Mouse (Mus musculus) small intestine, adult 2 months (tissue): ENCODE data around the gene Cenpf. TPM values are rescaled to one million over a fixed set of nuclear protein-coding genes. Genes with fewer than 3 reads are reported as not detected.

ENCODE experiments used
- H3K27ac ChIP-seq: fragments of 200-500 bp; 2 replicates; pipeline ENCODE4 v1.5.1; 2012; ENCODE audit warnings: low read depth, low read length, control low read depth, inconsistent platforms; ENCODE audit not compliant: insufficient read depth
- H3K27me3 ChIP-seq: fragments of 200-500 bp; 2 replicates; pipeline ENCODE4 v1.6.1; 2012; ENCODE audit warnings: mild to moderate bottlenecking, moderate library complexity, low read length, inconsistent platforms; ENCODE audit not compliant: control insufficient read depth, insufficient read depth
- H3K36me3 ChIP-seq: fragments of 200-500 bp; 2 replicates; pipeline ENCODE4 v1.6.1; 2012; ENCODE audit warnings: mild to moderate bottlenecking, low read length, control low read depth, inconsistent platforms; ENCODE audit not compliant: control insufficient read depth, insufficient read depth
- H3K4me1 ChIP-seq: fragments of 200-500 bp; 2 replicates; pipeline ENCODE4 v1.6.1; 2012; ENCODE audit warnings: low read length, inconsistent platforms, mixed read lengths; ENCODE audit not compliant: control insufficient read depth, insufficient read depth, insufficient read length
- H3K4me3 ChIP-seq: fragments of 200-500 bp; 2 replicates; pipeline ENCODE4 v1.5.1; 2012; ENCODE audit warnings: low read depth, mild to moderate bottlenecking, control low read depth, inconsistent platforms, low read length, moderate library complexity
- CTCF ChIP-seq: fragments of 200-500 bp; IDR thresholded peaks from 2 replicates; pipeline ENCODE4 v1.5.1; 2012; ENCODE audit warnings: low read depth, mild to moderate bottlenecking, control low read depth, inconsistent platforms, low read length, moderate library complexity, mixed read lengths; ENCODE audit not compliant: insufficient replicate concordance, insufficient read length; ENCODE audit errors: extremely low read depth
- POLR2A ChIP-seq: fragments of 200-500 bp; IDR thresholded peaks from 2 replicates; pipeline ENCODE4 v1.6.1; 2012; ENCODE audit warnings: low read depth, mild to moderate bottlenecking, control low read depth, inconsistent platforms, low read length, moderate library complexity
- WGBS: fragments of 180-500 bp; shearing (Covaris S2); methylation state at CpG from one replicate; pipeline ENCODE4 v1.1.7; 2018; 5-methylcytosine and 5-hydroxymethylcytosine counted together
- polyA plus RNA-seq: library from polyadenylated mRNA; depleted of rRNA; stranded (reverse); fragments of >200 nt; gene quantifications from 2 replicates; pipeline ENCODE4 v1.2.3, GENCODE M21; 2012

The Cenpf gene
- polyA plus RNA-seq, 1 experiment, result 1.1 TPM

- H3K4me3 ChIP-seq, result peak overlapping the region; percentile 66
- peak overlapping the region; percentile 95 for H3K27ac ChIP-seq
- H3K36me3 ChIP-seq, result no peaks in the 10 kb centered on the region
- H3K27me3 ChIP-seq, result peaks cover 7% of the 10 kb centered on the region
- H3K4me1 ChIP-seq, result no peaks in the 10 kb centered on the region
- TF ChIP-seq POLR2A (no peak), CTCF (no peak)
- 4% methylated on average over 22 of the region's 22 CpGs for WGBS
Observed at GRCm38 (mm10) chr1:189727346-189727883, 39.5 kb upstream of the Cenpf start.

DNA sequence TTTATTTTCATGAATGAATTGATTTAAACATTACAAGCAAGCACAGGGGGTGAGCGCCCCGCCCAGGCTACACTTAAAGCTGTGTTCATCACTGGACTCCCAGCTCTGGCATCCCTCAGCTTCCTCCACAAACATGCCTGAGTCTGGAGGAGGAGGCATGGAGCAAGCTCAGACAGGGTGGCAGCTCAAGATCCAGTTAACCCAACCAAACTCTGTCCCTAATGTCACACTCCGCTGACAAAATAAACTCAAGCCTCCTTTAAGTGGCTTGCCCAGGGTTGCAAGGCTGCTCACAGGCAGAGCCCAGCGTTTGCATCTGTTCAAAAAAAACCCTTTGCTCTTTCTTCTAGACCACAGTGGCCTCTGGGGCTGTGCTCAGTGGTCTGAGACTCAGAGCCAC, 38.2 kb upstream of the Cenpf start:
- Histone ChIP-seq H3K4me3 (no peak overlapping the region), H3K36me3 (no peaks in the 10 kb centered on the region), H3K27me3 (peaks cover 7% of the 10 kb centered on the region), H3K4me1 (no peaks in the 10 kb centered on the region), H3K27ac (no peak overlapping the region)
- WGBS, result 80% methylated on average over 4 of the region's 4 CpGs
- no peak for TF ChIP-seq CTCF
- TF ChIP-seq POLR2A, result no peak

DNA sequence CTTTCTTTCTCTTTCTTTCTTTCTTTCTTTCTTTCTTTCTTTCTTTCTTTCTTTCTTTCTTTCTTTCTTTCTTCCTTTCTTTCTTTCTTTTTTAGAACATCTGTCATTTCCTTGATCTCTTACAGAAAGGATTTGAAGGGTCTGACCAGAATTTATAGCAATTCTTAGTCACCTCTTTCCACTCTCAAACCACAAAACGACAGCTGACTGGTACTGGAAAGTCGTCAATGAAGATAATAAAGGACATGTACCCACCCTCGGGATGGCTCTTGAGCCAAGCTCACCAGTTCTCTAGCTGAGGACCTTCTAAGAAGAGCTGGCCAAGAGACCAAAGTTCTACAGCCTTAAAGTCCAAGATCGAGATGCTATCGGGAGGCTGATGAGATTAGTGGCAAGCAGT, 30.7 kb upstream of the Cenpf start:
- 59% methylated on average over 5 of the region's 5 CpGs for WGBS
- no peak overlapping the region for H3K4me3 ChIP-seq
- no peak overlapping the region for H3K27ac ChIP-seq
- H3K4me1 ChIP-seq, result no peaks in the 10 kb centered on the region
- TF ChIP-seq POLR2A, result no peak
- no peak for TF ChIP-seq CTCF
- no peaks in the 10 kb centered on the region for H3K27me3 ChIP-seq
- H3K36me3 ChIP-seq, result no peaks in the 10 kb centered on the region

DNA sequence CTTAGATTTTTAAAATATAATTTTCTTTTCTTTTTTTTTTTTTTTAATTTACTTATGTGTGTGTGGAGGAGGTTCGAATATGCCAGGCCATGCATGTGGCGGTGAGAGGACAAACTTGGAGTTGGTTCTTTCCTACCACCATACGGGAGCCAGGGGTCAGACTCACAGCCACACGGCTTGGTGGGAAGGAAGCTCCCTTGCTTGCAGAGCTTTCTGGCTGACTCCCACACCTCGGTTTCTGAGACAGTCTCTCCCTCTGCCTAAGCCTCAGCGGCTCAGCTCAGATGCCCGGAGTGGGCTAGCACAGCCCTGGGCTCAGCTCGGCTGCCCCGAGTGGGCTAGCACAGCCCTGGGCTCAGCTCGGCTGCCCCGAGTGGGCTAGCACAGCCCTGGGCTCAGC, 29.7 kb upstream of the Cenpf start:
- no peaks in the 10 kb centered on the region for H3K36me3 ChIP-seq
- no peak overlapping the region for H3K4me3 ChIP-seq
- no peaks in the 10 kb centered on the region for H3K4me1 ChIP-seq
- H3K27me3 ChIP-seq, result no peaks in the 10 kb centered on the region
- no peak overlapping the region for H3K27ac ChIP-seq
- 90% methylated on average over 11 of the region's 11 CpGs for WGBS
- TF ChIP-seq POLR2A, result no peak
- no peak for TF ChIP-seq CTCF

- 64% methylated on average over 19 of the region's 19 CpGs for WGBS
- Histone ChIP-seq H3K4me1 (no peaks in the 10 kb centered on the region), H3K4me3 (no peak overlapping the region), H3K27ac (no peak overlapping the region), H3K27me3 (no peaks in the 10 kb centered on the region), H3K36me3 (no peaks in the 10 kb centered on the region)
- TF ChIP-seq POLR2A (no peak), CTCF (no peak)
Observed at GRCm38 (mm10) chr1:189715915-189716797, 28.3 kb upstream of the Cenpf start.

- H3K27me3 ChIP-seq, result no peaks in the 10 kb centered on the region
- no peaks in the 10 kb centered on the region for H3K36me3 ChIP-seq
- no peak overlapping the region for H3K27ac ChIP-seq
- H3K4me1 ChIP-seq, result no peaks in the 10 kb centered on the region
- 82% methylated on average over 8 of the region's 8 CpGs for WGBS
- TF ChIP-seq POLR2A (no peak), CTCF (no peak)
- no peak overlapping the region for H3K4me3 ChIP-seq
Observed at GRCm38 (mm10) chr1:189709001-189709400, 21.1 kb upstream of the Cenpf start.

DNA sequence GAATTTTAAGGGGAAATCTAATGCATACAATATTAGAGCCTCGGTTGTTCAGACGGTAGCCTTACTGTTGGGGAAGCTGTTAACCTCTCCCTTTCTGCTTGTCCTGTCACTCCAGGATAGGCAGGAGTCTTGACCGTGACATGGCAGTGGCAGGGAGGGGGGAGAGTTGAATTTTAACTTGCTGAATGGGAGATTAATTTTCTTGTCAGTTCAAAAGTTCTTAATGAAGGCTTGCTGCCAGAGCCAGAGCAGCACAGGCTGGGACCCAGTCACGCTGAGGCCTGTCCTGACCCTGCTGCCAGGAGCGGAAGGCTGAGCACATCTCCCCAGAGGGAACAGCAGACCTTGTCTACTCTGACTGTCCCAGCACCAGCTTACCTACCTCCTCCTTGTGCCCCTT, 19.5 kb upstream of the Cenpf start:
- 36% methylated on average over 5 of the region's 5 CpGs for WGBS
- TF ChIP-seq POLR2A, result no peak
- TF ChIP-seq CTCF, result no peak

More for the DNA sequence above, 19.5 kb upstream of the Cenpf start:
- H3K4me1 ChIP-seq, result no peaks in the 10 kb centered on the region
- no peak overlapping the region for H3K27ac ChIP-seq
- no peak overlapping the region for H3K4me3 ChIP-seq
- H3K36me3 ChIP-seq, result no peaks in the 10 kb centered on the region
- H3K27me3 ChIP-seq, result no peaks in the 10 kb centered on the region
